Mouse (Mus musculus): ENCODE results near the gene Zfp983. TPM values are rescaled to one million over a fixed set of nuclear protein-coding genes. Genes with fewer than 3 reads are reported as not detected.
"Not testable (repeated sequence)": the region's sequence is repeated elsewhere in the genome, so short reads cannot be mapped to it uniquely, and the experiment has no call there.

The Zfp983 gene
- total RNA-seq (2017), result 3.7 to 9.5 TPM (median 4.5 TPM) in 3 replicates

DNA sequence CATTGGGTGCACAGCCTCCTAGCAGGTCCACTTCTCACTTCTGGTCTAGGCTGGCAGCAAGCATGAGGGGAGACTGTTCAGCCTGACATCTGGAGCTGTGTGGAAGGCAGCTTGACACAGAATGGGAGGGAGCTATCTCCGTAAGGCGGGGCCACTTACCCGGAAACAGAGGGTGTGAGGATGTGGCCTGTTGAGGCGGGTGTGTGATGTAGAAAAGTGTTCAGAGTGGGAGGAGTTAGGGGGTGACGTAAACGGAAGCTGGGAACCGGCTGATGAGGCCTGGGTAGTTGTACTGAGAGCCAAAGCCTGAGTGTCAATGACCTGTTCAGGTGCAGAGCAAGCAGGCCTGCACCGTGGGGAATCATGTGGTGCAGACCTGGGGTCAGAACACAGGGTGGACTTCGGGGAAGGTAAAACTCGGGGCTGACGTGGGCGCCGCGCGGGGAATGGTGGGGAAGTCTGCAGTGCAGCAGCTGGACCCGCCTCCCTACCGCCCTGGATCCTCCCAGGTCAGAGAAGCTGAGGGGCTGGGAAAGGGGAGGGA, at the start of gene Zfp983:
TSS of gene Zfp983 (plus strand) at position 261 of the 544 bp plus-strand sequence.
- ATAC-seq (replicated peaks; ENCODE audit: insufficient number of reproducible peaks, low FRiP score, low TSS enrichment, poor library complexity, severe bottlenecking), result peak; percentile 99

DNA sequence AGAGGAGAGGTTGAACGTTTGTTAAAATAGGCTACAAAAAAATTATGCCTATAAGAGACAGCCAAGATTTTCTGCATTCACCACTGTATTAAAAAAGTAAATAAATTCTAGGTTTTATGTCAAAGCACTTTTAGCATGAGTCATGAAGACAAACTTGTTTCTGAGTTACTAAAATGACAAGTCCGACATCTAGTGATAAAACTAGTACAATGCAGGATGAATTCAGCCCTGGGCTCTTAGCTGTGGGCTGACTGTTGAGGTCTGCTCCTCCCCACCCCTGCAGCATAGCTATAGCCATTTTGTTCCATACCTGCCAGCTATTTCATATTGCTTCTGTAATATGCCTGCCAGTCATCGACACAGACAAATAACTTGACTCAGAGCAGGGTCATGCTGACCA, 34.1 kb upstream of the Zfp983 start:
- ATAC-seq (replicated peaks; ENCODE audit: insufficient number of reproducible peaks, low FRiP score, low TSS enrichment, poor library complexity, severe bottlenecking), result no peak

DNA sequence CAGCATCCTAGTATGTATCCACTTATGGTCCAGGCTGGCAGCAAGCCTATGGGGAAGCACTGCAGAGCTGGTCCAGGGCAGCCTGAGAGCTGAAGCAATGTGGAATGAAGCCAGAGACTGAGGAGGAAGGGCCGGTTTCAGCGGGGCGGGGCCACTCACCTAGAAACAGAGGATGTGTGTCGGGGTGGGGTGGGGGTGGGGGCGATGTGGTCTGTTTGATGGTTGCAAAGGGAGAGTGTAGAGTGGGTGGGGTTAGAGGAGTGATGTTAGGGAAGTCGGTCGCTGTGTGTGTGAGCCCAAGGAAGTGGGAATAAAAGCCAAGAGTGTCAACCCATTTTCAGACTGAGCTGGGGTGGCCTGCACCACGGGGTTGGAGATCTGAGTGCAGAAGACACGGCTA, 33.1 kb upstream of the Zfp983 start:
- no peak for ATAC-seq (replicated peaks; ENCODE audit: insufficient number of reproducible peaks, low FRiP score, low TSS enrichment, poor library complexity, severe bottlenecking)

DNA sequence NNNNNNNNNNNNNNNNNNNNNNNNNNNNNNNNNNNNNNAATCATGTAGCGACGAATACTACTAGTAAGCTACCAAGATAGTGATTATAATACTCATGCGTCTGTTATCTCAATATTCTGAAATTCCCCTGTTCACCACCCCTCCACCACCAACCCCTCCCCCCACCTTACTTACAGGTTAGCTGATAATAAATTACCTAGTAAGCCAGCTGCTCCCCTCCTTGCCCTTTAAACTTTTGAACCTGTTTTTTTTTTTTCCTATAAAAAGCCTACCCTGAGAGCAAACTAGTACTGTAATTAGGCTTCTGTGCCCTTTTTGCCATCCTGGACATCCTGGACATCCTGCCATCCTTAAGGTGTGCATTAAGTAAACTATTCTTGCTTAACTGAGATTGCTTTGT, 26.8 kb upstream of the Zfp983 start:
- ATAC-seq (replicated peaks; ENCODE audit: insufficient number of reproducible peaks, low FRiP score, low TSS enrichment, poor library complexity, severe bottlenecking), result no peak

DNA sequence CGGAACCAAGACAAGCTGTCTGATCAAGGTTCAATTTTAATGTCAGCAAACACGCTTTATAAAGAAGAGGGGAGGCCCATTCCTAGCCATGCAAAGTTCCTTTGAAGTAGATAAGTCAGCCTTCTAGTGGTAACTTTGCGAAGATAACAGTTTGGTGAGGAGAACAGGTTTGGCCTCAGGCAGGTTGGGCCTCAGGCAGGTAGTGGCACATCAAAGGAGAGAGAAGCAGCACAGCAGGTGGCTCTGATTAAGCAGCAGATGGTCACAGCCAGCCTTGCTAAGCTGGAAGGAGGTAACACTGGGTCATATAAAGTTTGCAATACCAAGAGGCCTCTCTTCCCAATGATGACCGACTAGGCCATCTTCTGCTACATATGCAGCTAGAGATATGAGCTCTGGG, 14.7 kb upstream of the Zfp983 start:
- not testable (repeated sequence) for ATAC-seq (replicated peaks; ENCODE audit: insufficient number of reproducible peaks, low FRiP score, low TSS enrichment, poor library complexity, severe bottlenecking)

DNA sequence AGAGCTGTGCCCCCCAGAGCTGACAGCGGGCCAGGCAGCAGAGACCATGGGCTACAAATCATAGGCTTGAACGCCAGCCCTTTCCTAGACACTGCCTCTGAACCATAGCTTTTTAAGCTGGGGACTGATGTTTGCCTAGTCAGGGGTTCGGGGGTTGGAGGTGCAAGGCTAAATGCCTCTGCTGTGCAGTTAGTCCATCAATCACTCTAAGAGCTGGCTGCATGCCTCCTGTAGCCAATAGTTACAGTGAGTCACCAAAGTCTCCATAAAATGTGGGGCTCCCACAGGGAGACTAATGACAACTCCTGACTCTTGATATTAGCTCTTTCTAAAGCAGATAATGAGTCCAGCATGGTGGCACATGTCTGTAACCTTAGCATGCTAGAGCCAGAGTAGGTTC, 1.6 kb upstream of the Zfp983 start:
- ATAC-seq (replicated peaks; ENCODE audit: insufficient number of reproducible peaks, low FRiP score, low TSS enrichment, poor library complexity, severe bottlenecking), result no peak

DNA sequence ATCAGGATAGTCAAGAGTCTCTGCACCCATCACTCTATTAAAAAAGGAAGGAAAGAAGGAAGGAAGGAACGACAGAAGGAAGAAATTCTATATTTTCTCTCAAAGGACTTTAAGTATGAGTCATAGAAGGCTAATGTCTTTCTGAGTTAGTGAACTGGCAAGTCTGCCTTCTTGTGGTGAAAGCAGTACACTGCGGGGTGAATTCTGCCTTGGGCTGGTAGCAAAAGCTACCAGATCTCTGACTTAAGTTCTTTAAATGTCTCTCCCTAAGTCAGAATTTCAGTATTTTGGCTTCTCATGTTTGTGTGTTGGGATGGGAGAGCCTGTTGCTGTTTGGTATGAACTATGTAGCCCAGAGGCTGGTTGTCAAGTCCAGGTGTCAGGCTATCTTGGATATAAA, 488 bp upstream of the Zfp983 start:
- ATAC-seq (replicated peaks; ENCODE audit: insufficient number of reproducible peaks, low FRiP score, low TSS enrichment, poor library complexity, severe bottlenecking), result peak; percentile 47

DNA sequence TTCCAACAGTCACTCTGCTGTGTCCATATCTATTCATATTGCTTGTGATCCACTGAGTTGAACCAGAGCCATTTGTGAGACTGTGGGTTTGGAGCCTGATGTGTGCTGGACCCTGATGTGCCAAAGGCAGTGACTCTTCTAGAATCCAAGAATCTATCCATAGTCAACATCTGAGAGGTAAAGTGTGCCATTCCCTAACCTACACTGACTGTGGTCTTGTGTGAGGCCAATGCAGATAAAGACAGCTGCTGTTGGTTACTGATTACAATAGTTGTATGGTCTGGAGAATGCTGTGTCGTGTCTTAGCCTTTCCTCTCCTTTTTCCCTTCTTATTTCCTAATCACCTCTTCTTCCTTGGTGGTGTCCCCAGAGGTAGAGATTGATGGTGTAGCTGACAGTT, 28.4 kb downstream of the Zfp983 start:
- ATAC-seq (replicated peaks; ENCODE audit: insufficient number of reproducible peaks, low FRiP score, low TSS enrichment, poor library complexity, severe bottlenecking), result not testable (repeated sequence)

DNA sequence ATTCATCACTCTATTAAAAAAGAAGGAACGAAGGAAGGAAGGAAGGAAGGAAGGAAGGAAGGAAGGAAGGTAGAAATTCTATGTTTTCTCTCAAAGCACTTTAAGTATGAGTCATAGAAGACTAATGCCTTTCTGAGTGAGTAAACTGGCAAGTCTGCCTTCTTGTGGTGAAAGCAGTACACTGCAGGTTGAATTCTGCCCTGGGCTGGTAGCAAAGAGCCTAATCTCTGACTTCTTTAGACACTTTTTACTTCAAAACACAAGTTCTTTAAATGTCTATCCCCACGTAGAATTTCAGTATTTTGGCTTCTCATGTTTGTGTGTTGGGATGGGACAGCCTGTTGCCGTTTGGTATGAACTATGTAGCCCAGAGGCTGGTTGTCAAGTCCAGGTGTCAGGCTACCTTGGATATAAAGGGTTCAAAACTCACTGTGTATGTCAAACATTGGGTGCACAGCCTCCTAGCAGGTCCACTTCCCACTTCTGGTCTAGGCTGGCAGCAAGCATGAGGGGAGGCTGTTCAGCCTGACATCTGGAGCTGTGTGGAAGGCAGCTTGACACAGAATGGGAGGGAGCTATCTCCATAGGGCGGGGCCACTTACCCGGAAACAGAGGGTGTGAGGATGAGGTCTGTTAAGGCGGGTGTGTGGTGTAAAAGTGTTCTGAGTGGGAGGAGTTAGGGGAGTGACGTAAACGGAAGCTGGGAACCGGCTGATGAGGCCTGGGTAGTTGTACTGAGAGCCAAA, 29.0 kb downstream of the Zfp983 start:
- ATAC-seq (replicated peaks; ENCODE audit: insufficient number of reproducible peaks, low FRiP score, low TSS enrichment, poor library complexity, severe bottlenecking), result peak; percentile 99

DNA sequence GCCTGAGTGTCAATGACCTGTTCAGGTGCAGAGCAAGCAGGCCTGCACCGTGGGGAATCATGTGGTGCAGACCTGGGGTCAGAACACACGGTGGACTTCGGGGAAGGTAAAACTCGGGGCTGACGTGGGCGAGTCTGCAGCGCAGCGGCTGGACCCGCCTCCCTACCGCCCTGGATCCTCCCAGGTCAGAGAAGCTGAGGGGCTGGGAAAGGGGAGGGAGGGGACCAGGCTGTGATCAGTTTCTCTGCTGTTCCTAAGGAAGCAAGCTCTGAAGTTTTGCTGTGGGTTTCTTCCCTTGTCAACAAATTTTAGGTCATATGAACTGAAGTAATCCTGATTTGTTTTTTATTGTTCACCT, 29.6 kb downstream of the Zfp983 start:
- ATAC-seq (replicated peaks; ENCODE audit: insufficient number of reproducible peaks, low FRiP score, low TSS enrichment, poor library complexity, severe bottlenecking), result not testable (repeated sequence)

DNA sequence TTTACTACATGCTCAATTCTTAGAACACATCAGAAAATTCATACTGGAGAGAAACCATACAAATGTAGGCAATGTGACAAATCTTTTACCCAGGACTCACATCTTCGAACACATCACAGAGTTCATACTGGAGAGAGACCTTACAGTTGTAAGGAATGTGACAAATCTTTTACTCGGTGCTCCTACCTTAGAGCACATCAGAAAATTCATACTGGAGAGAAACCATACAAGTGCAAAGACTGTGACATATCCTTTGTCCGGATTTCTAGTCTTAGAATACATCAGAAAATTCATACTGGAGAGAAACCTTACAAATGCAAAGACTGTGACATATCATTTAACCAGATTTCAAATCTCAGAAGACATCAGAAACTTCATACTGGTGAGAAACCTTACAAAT, 41.1 kb downstream of the Zfp983 start, which contains the start of gene Gm10226:
TSS of gene Gm10226 (plus strand) at position 301 of the 400 bp plus-strand sequence.
- ATAC-seq (replicated peaks; ENCODE audit: insufficient number of reproducible peaks, low FRiP score, low TSS enrichment, poor library complexity, severe bottlenecking), result no peak

DNA sequence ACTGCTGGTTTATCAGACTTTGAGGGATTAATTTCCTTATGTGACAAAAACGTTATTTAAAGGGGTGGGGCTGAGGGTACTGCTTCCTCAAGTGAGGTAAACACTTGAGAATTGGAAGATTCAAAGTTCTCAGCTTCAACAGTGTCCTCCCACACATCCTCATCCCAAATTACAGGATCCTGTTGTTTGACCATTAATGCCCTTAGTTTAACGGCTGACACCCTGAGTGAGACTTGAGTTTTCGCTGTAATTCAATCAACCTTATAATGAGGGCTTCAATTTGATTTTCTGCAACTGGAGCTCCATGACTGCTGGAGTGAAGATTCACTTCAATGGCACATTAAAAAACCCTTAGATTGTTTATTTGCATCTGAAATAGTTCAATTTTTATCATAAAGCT, 42.9 kb downstream of the Zfp983 start:
- ATAC-seq (replicated peaks; ENCODE audit: insufficient number of reproducible peaks, low FRiP score, low TSS enrichment, poor library complexity, severe bottlenecking), result no peak

DNA sequence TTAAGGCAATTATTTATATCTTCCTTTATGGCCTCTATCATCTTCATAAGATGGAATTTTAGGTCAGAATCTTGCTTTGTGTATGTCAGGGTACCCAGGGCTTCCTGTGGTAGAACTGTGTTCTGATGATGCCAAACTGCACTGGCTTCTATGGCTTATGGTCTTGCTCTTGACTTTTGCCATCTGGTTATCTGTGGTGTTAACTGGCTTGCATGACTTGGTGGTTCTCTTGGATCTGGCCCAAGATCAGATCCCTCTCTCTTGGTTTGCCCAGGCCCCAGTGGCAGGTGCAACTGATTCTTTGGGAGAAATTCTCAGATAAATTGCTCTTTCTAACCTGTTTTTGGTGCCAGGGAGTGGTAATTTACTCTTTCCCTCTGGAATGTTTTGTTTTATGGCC, 45.6 kb downstream of the Zfp983 start:
- no peak for ATAC-seq (replicated peaks; ENCODE audit: insufficient number of reproducible peaks, low FRiP score, low TSS enrichment, poor library complexity, severe bottlenecking)

DNA sequence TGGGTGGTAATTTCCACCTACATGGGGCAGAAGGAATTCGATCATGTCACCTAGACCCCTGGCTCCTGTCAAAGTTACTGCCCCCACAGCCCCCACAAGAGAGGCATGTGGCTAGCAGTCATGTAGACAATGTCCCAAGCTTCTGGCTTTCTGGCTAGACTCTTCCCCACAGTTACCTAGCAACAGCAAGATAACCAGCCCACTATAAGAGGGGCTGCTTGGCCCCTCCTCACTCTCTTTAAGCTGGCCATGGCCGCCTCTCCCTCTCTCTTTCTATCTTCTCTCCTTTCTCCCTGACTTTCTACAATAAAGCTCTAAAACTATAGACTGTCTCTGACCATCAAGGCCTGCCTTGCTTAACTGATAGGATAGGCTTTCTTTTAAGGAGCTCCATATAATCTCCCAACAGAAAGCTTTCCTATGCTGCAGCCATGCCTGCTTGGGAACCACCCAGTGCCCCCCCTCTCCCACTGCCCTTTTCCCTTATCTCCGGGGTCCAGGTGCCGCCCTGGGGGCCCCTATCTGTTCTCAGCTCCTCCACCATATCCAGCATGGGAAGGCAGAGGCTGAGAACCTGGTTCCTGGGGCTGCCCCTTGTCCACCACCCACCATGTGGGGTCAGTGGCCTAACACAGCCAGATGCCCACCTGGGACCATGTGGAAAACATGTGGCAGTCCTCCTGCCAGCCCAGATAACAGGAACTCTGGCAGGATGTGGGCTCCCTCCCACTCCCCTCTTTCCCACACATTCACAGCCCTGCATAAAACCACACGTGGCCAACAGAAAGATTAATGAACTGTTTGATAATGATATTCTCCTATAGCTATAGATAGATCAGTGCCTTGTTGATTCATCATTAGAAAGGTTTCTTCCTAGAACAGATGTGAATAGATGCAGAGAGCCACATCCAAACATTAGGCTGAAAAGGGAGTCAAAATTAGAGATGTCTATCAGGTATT, 52.1 kb downstream of the Zfp983 start:
- ATAC-seq (replicated peaks; ENCODE audit: insufficient number of reproducible peaks, low FRiP score, low TSS enrichment, poor library complexity, severe bottlenecking), result no peak

DNA sequence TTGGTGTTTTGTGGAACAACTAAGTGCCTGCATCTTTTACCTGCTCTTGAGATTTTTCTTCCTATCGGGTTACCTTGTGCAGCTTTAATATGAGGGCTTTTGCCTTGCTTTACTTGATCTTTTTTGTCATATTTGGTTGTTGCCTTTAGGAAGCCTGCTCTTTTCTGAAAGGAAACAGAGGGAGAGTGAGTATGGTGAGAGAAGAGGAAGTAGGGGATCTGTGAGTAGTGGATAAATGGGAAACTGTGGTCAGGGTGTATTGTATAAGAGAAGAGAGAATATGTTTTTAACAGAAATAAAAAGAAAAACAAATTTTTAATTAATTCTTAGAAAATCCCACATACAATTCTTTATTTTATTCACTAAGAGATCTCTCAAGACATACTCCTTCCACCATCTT, 53.0 kb downstream of the Zfp983 start:
- no peak for ATAC-seq (replicated peaks; ENCODE audit: insufficient number of reproducible peaks, low FRiP score, low TSS enrichment, poor library complexity, severe bottlenecking)

DNA sequence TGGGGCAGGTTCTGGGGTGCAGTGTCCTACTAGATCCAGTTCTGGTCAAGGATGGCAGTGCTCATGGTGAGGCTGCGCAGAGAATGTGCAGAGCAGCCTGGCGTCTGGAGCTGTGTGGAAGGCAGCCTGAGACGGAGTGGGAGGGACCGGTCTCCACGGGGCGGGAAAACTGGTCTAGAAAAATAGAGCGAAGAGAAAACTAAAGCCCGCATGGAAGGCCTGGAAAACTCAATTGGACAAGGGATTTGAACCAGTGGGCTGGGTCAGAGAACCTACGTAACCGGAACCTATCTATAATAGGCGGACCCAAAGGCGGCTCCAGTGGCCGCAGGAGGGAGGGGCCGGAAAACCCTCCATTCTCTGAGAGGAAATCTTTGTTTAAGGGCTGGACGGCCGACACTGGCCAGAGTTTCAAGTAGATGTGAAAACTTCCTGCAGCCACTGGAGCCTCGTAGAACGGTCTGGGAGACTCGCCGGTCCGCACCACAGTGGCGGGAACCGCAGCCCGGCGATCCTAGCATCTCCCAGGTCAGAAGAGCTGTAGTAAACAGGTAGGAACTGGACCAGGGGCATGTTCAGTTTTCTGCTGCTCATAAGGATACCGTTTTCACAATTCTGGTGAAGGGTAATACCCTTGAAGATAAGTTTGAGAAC, 57.0 kb downstream of the Zfp983 start, which contains the start of gene Zfp760:
TSS of gene Zfp760 (plus strand) at position 399 of the 654 bp plus-strand sequence.
- peak; percentile 94 for ATAC-seq (replicated peaks; ENCODE audit: insufficient number of reproducible peaks, low FRiP score, low TSS enrichment, poor library complexity, severe bottlenecking)

DNA sequence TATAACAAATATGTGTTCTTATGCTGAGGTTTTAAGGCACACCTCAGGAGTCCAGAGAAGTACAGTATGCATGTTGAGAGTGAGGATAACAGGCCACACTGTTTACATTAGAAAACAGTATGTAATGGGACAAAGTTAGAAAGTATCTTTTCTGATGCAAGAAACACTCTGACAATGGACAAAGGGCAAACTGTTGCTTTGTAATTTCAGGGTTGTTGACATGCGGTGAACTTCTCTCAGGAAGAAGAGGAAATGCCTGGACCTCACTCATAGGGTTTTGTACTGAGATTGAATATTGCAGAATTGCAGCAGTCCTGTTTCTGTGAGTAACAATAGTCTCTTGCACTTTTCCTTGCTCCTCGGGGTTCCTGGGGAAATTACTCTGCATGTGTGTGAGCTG, 58.0 kb downstream of the Zfp983 start:
- no peak for ATAC-seq (replicated peaks; ENCODE audit: insufficient number of reproducible peaks, low FRiP score, low TSS enrichment, poor library complexity, severe bottlenecking)

Measured in monocyte, adult 5-6 weeks (primary cell).